8 mouse cellular contexts compared by ENCODE assay signal in genomic region chr15:87625236-87626023, GRCm38 (mm10).
DNase-seq lines count a peak whose midpoint lies in the region; ATAC-seq lines count a peak whose summit lies in the region.

No protein-coding gene starts in this region.

- H3K4me3 ChIP-seq in intestine, embryonic 14.5 days (ENCODE audit: low read depth, low read length) = peak overlapping the region; percentile 53

- no peaks in the 10 kb centered on the region for H3K36me3 ChIP-seq in intestine, embryonic 14.5 days (ENCODE audit: control insufficient read depth, insufficient read depth, low read length)

- intact Hi-C loops in gastrocnemius, postnatal 36 days (cut with DNase I) = loop anchor here (2.0 to 5.0 kb wide), 3 partner anchors 207 to 622 kb away; no protein-coding TSS in a partner anchor

- peak; percentile 72 for ATAC-seq in intestine, embryonic 14.5 days (replicated peaks; ENCODE audit: low FRiP score, low TSS enrichment, low read depth)
- no peak for ATAC-seq in megakaryocyte, adult 5-6 weeks (ENCODE audit: poor library complexity, severe bottlenecking)

- peak overlapping the region; percentile 88 for H3K4me2 ChIP-seq in intestine, embryonic 14.5 days (ENCODE audit: low read length)

- peaks cover 25% of the 10 kb centered on the region for H3K27me3 ChIP-seq in intestine, embryonic 14.5 days (replicated peaks; ENCODE audit: control insufficient read depth, insufficient read depth, low read length)

- H3K4me1 ChIP-seq in intestine, embryonic 14.5 days (replicated peaks; ENCODE audit: control insufficient read depth, insufficient read depth, low read length) = 0 out of 2 replicates have a peak, but pooled peaks cover 5% of the 10 kb centered on the region

- WGBS in intestine, embryonic 14.5 days = under 1% methylated on average over 64 of the region's 68 CpGs

- H3K27ac ChIP-seq in intestine, embryonic 14.5 days (ENCODE audit: low read depth) = no peak overlapping the region

- peak; percentile 95 for DNase-seq in adrenal gland, postnatal 10 days
- peak; percentile 80 for DNase-seq in embryo, embryonic 11.5 days (ENCODE audit: low read depth, low spot score)
- DNase-seq in gastrocnemius, postnatal 36 days = peak; percentile 73 to 74
- DNase-seq in intestine, embryonic 14.5 days (ENCODE audit: low spot score) = peak; percentile 92
- DNase-seq in left cerebral cortex, adult 8-10 months (ENCODE audit: low spot score in 2 of 2) = peak; percentile 75 to 92
- peak; percentile 65 for DNase-seq in lung, postnatal 36 days
- peak; percentile 93 for DNase-seq in right cerebral cortex, postnatal 14 days

- no peaks in the 10 kb centered on the region for H3K9me3 ChIP-seq in intestine, embryonic 14.5 days (ENCODE audit: control insufficient read depth, low read length)

- H3K9ac ChIP-seq in intestine, embryonic 14.5 days (ENCODE audit: low read length) = peak overlapping the region; percentile 32; the same call in 1 of the 2 replicates
